Mouse (Mus musculus) cerebellum, adult (tissue): ENCODE data around the gene Ccr2.
"Not testable (repeated sequence)": the region's sequence is repeated elsewhere in the genome, so short reads cannot be mapped to it uniquely, and the experiment has no call there.

Experiments used
- ATAC-seq: cut with Nextera tagmentation; 2 replicates; pipeline ENCODE4 v1.9.2; 2017; ENCODE audit warnings: mild to moderate bottlenecking, moderate library complexity, mixed read lengths; ENCODE audit not compliant: insufficient number of reproducible peaks, low FRiP score, low TSS enrichment

Ccr2 gene

DNA sequence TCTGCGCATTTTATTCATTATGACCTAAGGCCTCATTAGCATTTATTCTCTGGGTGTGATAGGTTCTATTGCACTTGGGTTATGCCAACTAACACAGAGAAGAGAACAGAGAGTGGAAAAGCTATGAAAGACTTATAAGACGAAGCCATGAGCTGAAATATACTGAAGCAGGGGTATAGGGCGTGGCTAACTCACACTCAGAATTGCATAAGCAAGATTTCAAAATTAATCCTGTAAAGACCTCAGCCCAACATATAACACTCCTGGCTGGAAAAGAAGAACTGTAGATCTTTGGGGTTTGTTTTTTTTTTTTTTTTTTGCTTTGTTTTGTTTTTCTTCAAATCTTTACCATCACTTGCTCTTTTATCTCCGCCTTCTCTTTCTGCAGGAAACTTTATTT lies at the start of gene Ccr2:
TSS of gene Ccr2 (plus strand) at position 228 of the 400 bp plus-strand sequence.
- no peak for ATAC-seq

DNA sequence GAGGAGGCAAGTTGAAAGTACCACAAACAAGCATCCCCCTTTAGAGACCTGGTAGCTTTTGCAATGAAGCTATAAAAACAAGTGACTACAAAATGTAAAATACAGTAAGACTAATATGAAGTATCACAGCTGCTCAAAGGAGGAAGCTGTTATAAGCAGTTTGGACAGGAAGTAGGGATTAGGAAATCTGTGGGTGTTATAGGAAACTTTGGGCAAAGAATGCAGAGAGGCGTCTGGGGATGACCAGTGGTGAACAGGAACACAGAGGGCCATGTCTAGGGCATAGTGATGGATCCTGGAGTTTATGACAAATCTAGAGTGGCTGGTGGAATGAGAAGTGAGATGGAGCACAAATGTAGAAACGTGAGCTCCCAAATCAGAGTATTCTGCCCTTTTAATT lies 48.2 kb upstream of the Ccr2 start:
- ATAC-seq, result no peak

DNA sequence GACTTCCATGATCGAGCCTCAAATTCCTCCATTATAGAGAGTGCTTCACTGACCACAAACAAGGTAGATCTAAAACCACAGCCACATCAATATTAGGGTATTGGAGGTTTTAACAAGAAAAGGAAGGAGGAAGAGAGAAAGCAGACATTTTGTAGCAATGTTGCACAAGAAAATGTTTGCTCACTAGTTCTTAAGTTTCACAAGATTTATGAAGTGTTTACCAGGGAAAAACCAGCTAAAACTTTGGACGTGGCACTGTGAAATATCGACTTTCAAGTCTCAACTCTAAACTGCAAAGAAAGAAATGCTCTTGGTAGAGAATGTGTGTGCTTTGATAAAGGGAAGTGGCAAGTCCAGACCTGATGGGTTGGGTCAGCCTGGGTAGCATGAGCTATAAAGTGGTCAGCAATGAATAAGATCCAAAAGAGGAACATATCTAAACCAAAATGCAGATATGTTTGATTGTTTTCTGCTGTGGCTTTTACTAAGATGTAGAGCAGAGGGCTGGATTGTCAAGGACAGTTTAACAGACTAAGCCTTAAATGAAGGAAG lies 45.5 kb upstream of the Ccr2 start:
- no peak for ATAC-seq

DNA sequence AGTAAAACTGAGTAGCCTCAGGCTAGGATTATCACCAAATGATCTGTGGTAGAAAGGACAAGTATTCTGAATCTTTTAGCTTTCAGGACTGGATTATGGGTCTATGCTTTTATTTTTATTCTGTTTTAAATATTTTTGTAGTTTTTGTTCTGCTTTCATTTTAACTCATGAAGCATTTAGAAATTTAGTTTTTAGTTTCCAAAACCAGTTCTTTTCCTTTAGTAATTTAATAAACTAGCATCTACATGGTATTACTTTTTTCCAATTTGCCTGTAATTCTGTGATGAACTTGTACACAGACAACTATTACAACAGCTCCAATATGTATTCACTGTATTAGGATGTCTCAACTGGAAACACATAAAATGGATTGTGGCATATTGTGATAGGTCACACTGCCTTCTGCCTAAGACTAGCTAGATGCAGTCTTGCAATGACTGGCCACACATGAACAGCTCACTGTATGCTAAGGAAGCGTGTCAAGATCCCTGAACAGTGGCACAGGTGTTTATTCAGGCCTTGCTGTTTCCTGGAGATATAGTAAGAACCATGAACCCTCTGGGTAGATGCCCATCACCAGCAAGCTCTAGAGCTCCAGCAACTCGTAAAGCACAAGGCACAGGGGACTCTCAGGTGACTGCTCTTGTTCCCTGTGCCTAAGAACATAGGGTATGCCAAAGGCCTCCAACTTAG lies 41.9 kb upstream of the Ccr2 start:
- no peak for ATAC-seq

DNA sequence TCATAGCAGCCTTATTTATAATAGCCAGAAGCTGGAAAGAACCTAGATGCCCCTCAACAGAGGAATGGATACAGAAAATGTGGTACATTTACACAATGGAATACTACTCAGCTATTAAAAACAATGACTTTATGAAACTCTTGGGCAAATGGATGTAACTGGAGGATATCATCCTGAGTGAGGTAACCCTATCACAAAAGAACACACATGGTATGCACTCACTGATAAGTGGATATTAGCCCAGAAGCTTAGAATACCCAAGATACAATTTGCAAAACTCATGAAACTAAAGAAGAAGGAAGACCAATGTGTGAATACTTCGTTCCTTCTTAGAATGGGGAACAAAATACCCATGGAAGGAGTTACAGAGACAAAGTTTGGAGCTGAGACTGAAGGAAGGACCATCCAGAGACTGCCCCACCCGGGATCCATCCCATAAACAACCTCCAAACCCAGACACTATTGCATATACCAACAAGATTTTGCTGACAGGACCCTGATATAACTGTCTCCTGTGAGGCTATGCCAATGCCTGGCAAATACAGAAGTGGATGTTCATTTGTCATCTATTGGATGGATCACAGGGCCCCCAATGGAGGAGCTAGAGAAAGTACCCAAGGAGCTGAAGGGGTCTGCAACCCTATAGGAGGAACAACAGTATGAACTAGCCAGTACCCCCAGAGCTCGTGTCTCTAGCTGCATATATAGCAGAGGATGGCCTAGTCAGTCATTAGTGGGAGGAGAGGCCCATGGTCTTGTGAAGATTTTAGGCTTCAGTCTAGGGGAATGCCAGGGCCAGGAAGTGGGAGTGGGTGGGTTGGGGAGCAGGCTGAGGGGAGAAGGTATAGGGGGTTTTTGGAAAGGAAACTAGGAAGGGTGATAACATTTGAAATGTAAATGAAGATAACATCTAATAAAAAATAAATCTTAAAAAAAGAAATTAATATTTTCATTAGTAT lies 40.0 kb upstream of the Ccr2 start:
- ATAC-seq, result not testable (repeated sequence)

DNA sequence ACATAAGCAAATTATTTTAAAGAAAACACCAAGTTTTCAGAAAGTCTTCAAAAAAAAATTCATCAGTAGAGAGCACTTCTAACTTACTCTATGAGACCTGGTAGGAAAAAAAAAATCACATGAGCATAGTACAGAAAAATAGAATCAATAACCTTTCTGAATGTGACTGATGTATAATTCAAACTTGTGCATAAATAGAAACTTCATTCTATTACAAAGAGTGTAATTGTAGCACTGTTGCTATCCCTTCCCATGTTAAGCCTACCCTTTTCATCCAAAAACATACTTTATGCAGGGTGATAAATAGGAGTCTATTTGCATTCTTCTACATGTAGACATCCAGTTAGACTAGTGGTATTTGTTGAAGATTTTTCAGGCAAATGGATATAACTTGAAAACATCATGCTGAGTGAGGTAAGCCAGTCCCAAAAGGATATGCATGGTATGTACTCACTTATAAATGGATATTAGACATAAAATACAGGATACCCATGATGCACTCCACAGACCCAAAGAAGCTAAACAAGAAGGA lies 35.1 kb upstream of the Ccr2 start:
- no peak for ATAC-seq

DNA sequence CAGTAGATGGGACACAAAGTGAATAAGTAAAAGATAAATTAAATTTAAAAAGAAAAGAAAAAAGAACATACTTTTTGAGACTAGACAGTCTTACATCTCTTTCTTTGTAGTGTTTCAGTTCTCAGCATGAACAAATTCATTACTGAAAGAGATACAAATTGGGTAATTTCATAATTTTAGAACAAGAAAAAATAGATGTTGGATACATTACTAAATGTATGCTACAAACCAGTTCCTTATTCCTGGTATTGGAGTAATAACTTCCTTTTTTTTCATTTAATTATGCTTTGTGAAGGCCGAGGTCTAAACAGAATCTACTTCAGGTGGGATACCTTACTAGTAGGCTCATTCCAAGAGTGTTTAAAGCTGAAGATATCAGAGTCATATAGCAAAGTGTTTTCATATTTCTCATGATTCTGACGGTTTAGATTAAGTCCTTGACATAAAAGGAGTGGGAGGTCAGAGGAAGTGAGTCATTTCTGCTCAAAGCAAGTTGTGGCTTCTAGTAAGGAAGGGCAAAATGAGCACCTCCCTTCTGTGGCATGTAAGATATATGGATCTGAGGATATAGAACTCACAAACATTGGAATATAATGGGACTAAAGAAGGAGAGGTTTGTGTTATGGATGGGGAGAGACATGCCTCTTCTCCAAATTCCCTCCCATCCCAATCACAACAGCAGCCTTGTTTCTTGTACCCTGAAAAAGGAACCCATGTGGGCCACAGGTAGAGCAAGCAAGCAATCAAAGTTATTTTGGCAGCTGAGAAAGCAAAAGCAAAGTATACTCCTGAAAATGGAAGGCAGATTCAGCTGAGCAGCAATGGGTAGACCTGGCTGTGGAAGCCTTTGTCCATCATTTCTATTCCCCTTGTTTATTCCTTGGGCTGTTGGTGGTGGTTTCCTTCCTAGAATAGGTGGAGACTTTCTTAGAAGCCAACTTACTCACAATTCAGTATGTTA lies 33.4 kb upstream of the Ccr2 start:
- ATAC-seq, result no peak

DNA sequence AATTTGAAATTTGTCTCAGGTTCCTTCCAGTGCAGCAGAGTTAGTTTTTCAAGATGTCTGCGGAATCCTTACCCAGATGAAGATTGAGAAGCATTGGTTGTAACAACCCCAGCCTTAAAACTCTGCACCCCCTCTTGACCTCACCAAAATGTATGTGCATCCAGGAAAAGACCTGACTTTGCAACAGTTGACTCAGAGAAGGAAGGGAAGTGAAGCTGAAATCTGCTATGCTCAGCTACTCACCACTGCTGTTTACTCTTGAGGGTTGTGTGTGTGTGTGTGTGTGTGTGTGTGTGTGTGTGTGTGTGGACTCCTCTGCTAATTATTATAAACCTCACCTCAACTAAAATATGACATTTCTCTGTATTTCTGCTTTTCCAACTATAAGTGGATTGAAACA lies 30.2 kb upstream of the Ccr2 start:
- no peak for ATAC-seq

DNA sequence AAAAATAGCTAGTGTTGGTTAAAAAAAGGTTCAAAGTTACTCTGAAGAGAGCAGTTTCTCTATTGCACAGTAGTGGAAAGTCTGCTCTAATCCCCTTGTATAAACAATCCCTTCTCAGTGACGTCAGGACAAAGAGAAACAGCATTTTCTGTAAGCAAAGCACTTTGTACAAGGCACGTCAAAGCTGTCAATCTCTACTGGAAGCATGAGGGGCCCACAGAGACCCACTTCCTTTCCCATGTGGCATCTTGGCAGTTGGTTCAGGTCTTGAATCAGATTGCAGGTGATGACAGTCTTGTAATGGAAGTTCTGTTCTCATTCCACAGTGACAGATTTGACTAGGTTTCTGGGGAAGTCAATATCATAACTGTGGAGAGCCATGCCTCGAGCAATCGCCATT lies 21.9 kb upstream of the Ccr2 start:
- no peak for ATAC-seq

DNA sequence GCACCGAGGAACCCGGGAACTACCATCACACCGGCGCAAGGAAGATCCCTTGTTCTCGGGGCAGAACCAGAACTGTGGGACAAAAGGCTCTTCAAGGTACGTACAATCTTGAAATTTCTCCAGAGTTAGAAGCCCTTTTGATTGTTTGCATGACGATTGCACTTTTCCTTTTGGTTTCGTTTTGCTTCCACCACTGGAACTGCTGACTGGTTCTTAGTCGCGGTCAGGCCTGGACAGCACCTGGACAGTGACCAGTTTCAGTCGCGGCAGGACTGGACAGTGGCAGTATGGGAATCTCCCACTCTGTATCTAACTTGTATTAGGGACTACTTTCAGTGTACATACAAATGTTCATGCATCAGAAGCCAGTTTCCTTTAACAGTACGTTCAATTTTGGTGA lies 21.3 kb upstream of the Ccr2 start:
- not testable (repeated sequence) for ATAC-seq

DNA sequence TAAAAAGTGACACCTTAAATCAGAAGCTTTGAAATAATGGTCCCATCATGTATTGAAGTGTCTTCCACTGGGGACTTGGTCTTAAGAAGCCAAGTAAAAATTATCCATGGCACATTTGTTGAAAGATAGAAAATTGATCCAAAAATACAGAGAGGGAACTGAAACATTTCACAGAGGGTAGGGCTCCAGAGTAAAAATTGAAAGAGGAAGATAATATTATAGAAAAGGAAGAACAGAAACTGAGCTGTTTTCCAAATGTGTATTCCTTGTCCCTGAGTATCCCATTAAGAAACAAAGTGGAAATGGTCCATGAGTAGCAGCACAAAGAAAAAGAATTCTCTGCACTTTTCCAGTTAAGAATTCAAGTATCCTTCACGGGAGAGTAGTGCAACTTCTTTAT lies 11.3 kb upstream of the Ccr2 start:
- ATAC-seq, result no peak

DNA sequence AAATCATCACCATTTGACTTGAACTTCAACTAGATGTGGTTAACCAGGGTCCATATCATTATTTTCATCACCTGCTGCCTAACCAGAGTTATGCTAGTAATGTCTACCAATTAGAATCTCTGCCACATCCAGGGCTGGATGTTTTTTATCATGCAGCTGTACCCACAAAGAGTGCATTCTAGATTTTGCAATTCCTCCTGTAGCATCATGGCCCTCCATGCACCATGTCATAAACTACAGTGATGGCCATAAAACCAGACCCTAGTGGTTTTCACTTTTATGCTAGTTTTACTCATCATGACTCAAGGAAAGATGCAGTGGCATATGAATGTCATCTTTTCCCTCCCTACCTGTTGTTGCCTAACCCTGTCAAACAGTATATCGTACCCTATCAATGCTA lies 2.6 kb upstream of the Ccr2 start:
- ATAC-seq, result no peak

DNA sequence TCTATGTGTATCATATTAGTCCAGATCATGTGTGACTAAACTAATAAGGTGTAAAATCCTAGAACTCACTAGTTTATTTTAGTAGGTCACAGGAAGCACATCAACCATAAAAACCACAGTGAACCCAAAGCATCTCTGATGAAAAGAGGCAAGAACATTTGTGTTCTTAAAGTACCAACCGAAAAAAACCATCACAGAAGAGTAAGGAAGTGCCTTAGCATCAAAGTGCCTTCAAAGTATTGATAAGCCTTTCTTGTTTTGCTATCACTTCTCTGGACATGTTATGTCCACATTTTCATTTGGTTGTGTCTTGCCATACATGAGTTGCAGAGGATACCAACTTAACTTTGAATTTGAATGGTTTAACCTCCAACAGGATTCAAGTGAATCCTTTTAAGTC lies 1.4 kb upstream of the Ccr2 start:
- no peak for ATAC-seq

DNA sequence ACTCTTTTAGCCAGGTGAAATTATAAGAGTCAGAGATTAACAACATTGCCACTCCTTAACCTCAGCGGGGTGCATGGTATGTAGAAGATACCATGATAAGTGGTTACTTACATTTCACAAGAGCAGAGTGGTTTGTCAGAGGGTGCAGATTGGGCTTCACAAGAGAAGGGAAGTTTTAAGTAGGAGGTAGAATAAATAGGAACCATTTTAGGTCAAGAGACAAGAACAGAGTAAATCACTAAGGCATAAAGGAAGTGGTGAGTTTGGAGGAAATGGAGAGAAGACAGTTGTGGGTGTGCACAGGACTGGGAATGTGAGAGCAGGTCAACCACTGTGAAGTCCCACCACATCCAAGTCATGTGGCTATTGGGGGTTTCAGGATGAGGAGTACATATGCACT lies 1.4 kb downstream of the Ccr2 start:
- no peak for ATAC-seq

DNA sequence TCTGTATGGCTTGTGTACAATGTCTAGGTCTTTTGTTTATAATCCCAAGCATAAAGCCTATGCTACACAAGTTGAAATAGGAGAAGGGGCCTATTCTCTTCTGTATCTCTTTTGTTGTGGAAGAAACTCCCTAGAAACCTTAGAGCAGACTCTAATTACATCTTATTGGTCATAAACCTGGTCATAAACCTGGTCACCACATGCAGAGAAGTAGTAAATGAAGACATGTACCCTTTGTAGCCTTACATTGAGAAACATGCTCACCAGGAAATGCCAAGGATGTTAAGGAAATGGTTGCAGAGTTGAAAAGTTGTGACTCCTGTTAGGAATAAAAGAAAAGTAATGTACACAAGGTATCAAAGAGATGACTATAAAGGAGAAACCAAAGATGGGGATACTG lies 3.4 kb downstream of the Ccr2 start:
- no peak for ATAC-seq

DNA sequence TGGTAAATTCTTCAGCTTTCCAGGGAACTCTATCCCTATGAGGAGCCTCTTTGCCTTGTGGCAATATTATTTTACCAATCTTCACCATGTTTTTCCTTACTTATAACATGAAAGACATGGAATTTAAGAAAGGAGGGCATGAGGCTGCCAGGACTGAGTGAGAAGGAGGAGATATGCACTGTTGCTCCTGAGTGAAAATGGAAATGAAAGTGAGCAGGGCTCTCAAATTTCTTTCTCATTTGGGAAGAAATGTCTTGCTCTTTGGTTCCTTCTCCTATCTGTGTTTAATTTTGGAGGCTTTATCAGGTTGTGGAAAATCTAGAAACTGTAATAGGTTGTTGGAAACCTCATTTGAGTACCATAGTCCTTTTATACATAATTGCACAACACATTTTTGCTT lies 5.5 kb downstream of the Ccr2 start:
- no peak for ATAC-seq

DNA sequence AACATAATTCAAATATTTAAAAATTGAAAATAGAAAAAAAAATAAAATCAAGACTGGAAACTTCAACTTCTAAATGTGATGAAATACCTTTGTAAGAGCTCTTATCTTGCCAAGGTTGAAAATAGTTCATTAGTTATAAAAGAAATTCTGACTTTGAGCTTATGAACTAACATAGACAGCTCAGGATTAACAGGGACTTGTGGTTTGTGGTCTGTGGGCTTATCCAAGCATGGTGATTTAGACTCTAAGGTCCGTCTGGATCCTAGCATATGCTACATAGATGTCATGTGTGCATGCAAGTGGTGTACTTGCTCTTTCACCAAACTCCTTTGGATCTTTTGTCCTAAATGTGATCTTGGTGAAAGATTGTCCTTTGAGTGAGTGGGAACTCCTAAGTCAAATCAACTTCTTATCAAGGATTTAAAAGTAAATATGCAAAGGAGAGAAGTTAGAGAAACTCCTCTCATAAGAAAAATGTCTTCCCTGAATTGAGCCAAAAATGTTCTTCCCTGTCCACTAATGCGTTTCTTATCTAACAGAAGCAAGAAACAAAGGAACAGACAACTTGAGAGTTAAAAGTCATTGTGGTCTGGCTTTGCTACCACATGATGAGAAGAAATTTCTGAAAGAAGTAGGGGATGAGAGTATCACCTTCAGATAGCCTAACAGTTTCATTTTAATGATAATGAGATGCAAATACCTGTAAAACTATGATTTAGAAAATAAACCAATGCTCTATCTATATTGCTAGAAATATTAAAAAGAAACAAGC lies 6.8 kb downstream of the Ccr2 start:
- ATAC-seq, result no peak

DNA sequence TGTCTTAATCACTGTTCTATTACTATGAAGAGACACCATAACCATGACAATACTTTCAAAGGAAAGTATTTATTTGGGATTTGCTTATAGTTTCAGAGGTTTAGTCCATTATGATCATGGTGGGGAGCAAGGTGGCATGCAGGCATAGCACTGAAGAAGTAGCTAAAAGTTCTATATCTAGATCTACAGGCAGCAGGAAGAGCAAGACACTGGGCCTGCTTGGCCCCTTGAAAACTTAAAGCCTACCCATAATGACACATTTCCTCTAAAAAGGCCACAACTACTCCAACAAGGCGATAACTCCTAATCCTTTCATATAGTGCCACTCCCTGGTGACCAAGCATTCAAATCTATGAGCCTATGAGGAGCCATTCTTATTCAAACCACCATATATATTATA lies 10.2 kb downstream of the Ccr2 start:
- no peak for ATAC-seq

DNA sequence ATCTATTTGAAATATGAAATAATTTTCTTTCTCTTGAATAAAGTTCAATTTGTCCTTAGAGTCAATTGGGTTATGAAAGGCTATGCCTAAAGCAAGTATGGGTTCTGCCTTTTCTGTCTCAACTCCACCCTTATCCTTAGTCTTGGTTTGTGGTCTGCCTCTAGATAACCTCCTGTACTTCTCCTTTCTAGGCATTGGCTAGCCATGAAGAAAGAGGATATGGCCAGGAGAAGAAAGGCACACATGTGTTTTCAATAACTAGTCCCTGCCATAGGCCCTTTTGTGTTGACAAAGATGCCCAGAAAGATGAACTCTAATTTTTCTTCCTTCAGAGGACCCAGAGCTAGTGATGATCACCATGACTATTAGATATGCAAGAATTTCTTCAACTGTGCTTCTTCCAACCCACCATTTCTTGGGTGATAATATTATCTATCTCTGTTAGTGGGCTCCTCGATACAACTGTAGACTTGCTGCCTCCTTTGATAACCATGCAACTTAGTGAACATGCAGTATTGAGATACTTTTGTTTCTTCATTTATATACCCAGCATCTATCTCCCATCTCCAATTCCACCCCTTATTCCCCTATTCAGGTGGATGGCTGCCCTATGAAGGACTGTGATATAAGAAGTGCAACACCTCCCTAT lies 11.0 kb downstream of the Ccr2 start:
- no peak for ATAC-seq
